In genomic region chr1:151708966-151709733, GRCm38 (mm10) we compare ENCODE assay signal across 10 mouse cellular contexts. TPM values are rescaled to one million over a fixed set of nuclear protein-coding genes. Genes with fewer than 3 reads are reported as not detected.
DNase-seq lines count a peak whose midpoint lies in the region; ATAC-seq lines count a peak whose summit lies in the region.
"Had no signal": no experiment of that assay in that cellular context is flagged by ENCODE, and none has a peak within 500 bp of the region (broad histone marks: within the 10 kb centered on the region; RNA-seq: fewer than 3 reads in every experiment).

No protein-coding gene starts in this region.

- H3K9ac ChIP-seq in kidney, embryonic 14.5 days (ENCODE audit: low read depth, low read length): no peak overlapping the region
- no peak overlapping the region for H3K9ac ChIP-seq in embryonic facial prominence, embryonic 14.5 days (ENCODE audit: low read depth, low read length)

- H3K27ac ChIP-seq in kidney, embryonic 14.5 days (ENCODE audit: low read depth, low read length): no peak overlapping the region
- H3K27ac ChIP-seq in embryonic facial prominence, embryonic 14.5 days (replicated peaks; ENCODE audit: low read depth, low read length): no peak overlapping the region

- peak; percentile 41 for DNase-seq in adrenal gland, adult 2 months
- DNase-seq in adrenal gland, adult 8-10 months: no peak
- DNase-seq in kidney, adult 18-20 months: peak; percentile 39
- peak; percentile 67 for DNase-seq in embryonic facial prominence, embryonic 14.5 days (ENCODE audit: low spot score)
- peak; percentile 63 to 73 for DNase-seq in kidney, postnatal 4 days
- DNase-seq in spleen, adult 18-20 months: no peak
- DNase-seq in frontal cortex, postnatal 10 days (ENCODE audit: low spot score in 2 of 2): no peak
- DNase-seq: cerebellum, adult 9-11 months had no signal

- no peaks in the 10 kb centered on the region for H3K27me3 ChIP-seq in kidney, embryonic 14.5 days (ENCODE audit: control insufficient read depth, insufficient read depth, low read length)
- no peaks in the 10 kb centered on the region for H3K27me3 ChIP-seq in embryonic facial prominence, embryonic 14.5 days (replicated peaks; ENCODE audit: control insufficient read depth, insufficient read depth, low read length)

- ATAC-seq in kidney, embryonic 14.5 days (ENCODE audit: low FRiP score, low TSS enrichment): no peak
- no peak for ATAC-seq in embryonic facial prominence, embryonic 14.5 days (ENCODE audit: low read depth)
- ATAC-seq: forebrain, embryonic 16.5 days had no signal

- H3K36me3 ChIP-seq in kidney, embryonic 14.5 days (ENCODE audit: control insufficient read depth, insufficient read depth, low read length): no peaks in the 10 kb centered on the region
- H3K36me3 ChIP-seq in embryonic facial prominence, embryonic 14.5 days (ENCODE audit: control insufficient read depth, insufficient read depth, low read length): no peaks in the 10 kb centered on the region

- no peak overlapping the region for H3K4me2 ChIP-seq in kidney, embryonic 14.5 days (replicated peaks; ENCODE audit: low read depth, low read length)
- no peak overlapping the region for H3K4me2 ChIP-seq in embryonic facial prominence, embryonic 14.5 days (ENCODE audit: low read depth, low read length)

- WGBS in kidney, embryonic 14.5 days: 20% methylated on average over 13 of the region's 13 CpGs
- 49% methylated on average over 13 of the region's 13 CpGs for WGBS in embryonic facial prominence, embryonic 14.5 days

- no peaks in the 10 kb centered on the region for H3K9me3 ChIP-seq in kidney, embryonic 14.5 days (ENCODE audit: control insufficient read depth, low read length)
- H3K9me3 ChIP-seq in embryonic facial prominence, embryonic 14.5 days (ENCODE audit: control insufficient read depth, low read length): no peaks in the 10 kb centered on the region

- no peaks in the 10 kb centered on the region for H3K4me1 ChIP-seq in kidney, embryonic 14.5 days (ENCODE audit: control insufficient read depth, insufficient read depth, low read length)
- peaks cover 4% of the 10 kb centered on the region; the same call in 1 of the 2 replicates for H3K4me1 ChIP-seq in embryonic facial prominence, embryonic 14.5 days (ENCODE audit: control insufficient read depth, insufficient read depth, low read length)

- no peak overlapping the region for H3K4me3 ChIP-seq in kidney, embryonic 14.5 days (ENCODE audit: low read length)
- H3K4me3 ChIP-seq in embryonic facial prominence, embryonic 14.5 days (ENCODE audit: low read depth, low read length): no peak overlapping the region

RNA-seq across cellular contexts. Expression of gene Edem3, which starts 46.0 kb away (rescaled TPM):
- total RNA-seq in adrenal gland, adult 2 months (2021): 100 to 1,000 TPM in 1 of 2 experiments, 10 to 100 TPM in 1; 77.7 to 112 TPM
- 12.7 and 17.0 TPM in 2 replicates for polyA plus RNA-seq in adrenal gland, adult 2 months (2012; rRNA removed)
- total RNA-seq in adrenal gland, adult 8-10 months (2022): 100 to 1,000 TPM in 2 of 4 experiments, 10 to 100 TPM in 2; 81.2 to 151 (median 111) TPM
- polyA plus RNA-seq in kidney, embryonic 14.5 days (2014; fragmentation: Nextera tagmentation; extraction: Ambion mirVana): 9.1 and 21.7 TPM in 2 replicates
- 28.1 and 31.7 TPM in 2 replicates for polyA plus RNA-seq in embryonic facial prominence, embryonic 14.5 days (2014; fragmentation: Nextera tagmentation; extraction: Ambion mirVana)

Comparison
In these comparisons a context has a peak if more than half of its experiments do, and no peak if none do; other contexts are left out.
1. DNase-seq: peak in adrenal gland, adult 2 months (single experiment), kidney, adult 18-20 months (single experiment), embryonic facial prominence, embryonic 14.5 days (single experiment) and kidney, postnatal 4 days (2 of 2); none in adrenal gland, adult 8-10 months (single experiment), spleen, adult 18-20 months (0 of 2) and frontal cortex, postnatal 10 days (0 of 2).